Mouse (Mus musculus) natural killer cell, adult 2 months (primary cell): ENCODE data around the gene Fam50b.
A peak's percentile ranks its signal among the peaks of the same experiment; 100 is the strongest.

Experiments
- DNase-seq, 2 experiments: peaks; one replicate each; pipeline ENCODE4 v3.0.0; 2022; ENCODE audit warnings: low spot score in 2 of 2

Gene Fam50b

GRCm38 (mm10) chr13:34734686-34735085 lies at the start of gene Fam50b:
TSS of gene Fam50b (plus strand) at chr13:34734850.
- DNase-seq: no peak

- DNase-seq: no peak
Observed at GRCm38 (mm10) chr13:34685008-34685765, 49.5 kb upstream of the Fam50b start.

GRCm38 (mm10) chr13:34691049-34691448 lies 43.6 kb upstream of the Fam50b start:
- peak; percentile 50 to 57 for DNase-seq

- no peak for DNase-seq
Observed at GRCm38 (mm10) chr13:34693111-34693510, 41.5 kb upstream of the Fam50b start.

GRCm38 (mm10) chr13:34696734-34697332 lies 37.8 kb upstream of the Fam50b start:
- DNase-seq: no peak

GRCm38 (mm10) chr13:34700091-34700490 lies 34.6 kb upstream of the Fam50b start:
- DNase-seq: peak in 1 of 2 experiments; percentile 23

GRCm38 (mm10) chr13:34700630-34701029 lies 34.0 kb upstream of the Fam50b start:
- DNase-seq: no peak

GRCm38 (mm10) chr13:34703301-34703700 lies 31.3 kb upstream of the Fam50b start:
- no peak for DNase-seq

- DNase-seq: no peak
Observed at GRCm38 (mm10) chr13:34703795-34704194, 30.9 kb upstream of the Fam50b start.

GRCm38 (mm10) chr13:34704835-34705234 lies 29.8 kb upstream of the Fam50b start:
- peak in 1 of 2 experiments; percentile 31 for DNase-seq

- no peak for DNase-seq
Observed at GRCm38 (mm10) chr13:34708955-34709354, 25.7 kb upstream of the Fam50b start.

GRCm38 (mm10) chr13:34709566-34709965 lies 25.1 kb upstream of the Fam50b start:
- DNase-seq: no peak

- no peak for DNase-seq
Observed at GRCm38 (mm10) chr13:34711410-34711809, 23.2 kb upstream of the Fam50b start.

GRCm38 (mm10) chr13:34712881-34713280 lies 21.8 kb upstream of the Fam50b start:
- DNase-seq: no peak

GRCm38 (mm10) chr13:34715437-34715838 lies 19.2 kb upstream of the Fam50b start:
- DNase-seq: no peak

GRCm38 (mm10) chr13:34724831-34725592 lies 9.6 kb upstream of the Fam50b start:
- DNase-seq: no peak

GRCm38 (mm10) chr13:34725800-34726476 lies 8.7 kb upstream of the Fam50b start:
- no peak for DNase-seq

- no peak for DNase-seq
Observed at GRCm38 (mm10) chr13:34726477-34726805, 8.2 kb upstream of the Fam50b start.

- DNase-seq: no peak
Observed at GRCm38 (mm10) chr13:34727060-34727459, 7.6 kb upstream of the Fam50b start.

GRCm38 (mm10) chr13:34731551-34731950 lies 3.1 kb upstream of the Fam50b start:
- DNase-seq: no peak

GRCm38 (mm10) chr13:34733780-34734179 lies 870 bp upstream of the Fam50b start:
- no peak for DNase-seq
